Mouse (Mus musculus) hindbrain, embryonic 12.5 days (tissue): ENCODE measurements at regions not wholly inside any gene's neighbourhood (a gene's known extent, or its start where the extent isn't known, plus 50 kb on each side); places are given as distances from the start of the nearest gene placed in this dataset.
A peak's percentile ranks its signal among the peaks of the same experiment; 100 is the strongest.

Experiments used
- ATAC-seq: fragments of 200-750 bp; cut with Nextera tagmentation; 2 replicates; pipeline ENCODE4 v1.8.0; 2017; ENCODE audit warnings: moderate TSS enrichment; ENCODE audit not compliant: low FRiP score
- H3K27ac ChIP-seq: fragments of 300-500 bp; sonication (generic); 2 replicates; pipeline ENCODE4 v1.5.1; 2016; ENCODE audit warnings: mild to moderate bottlenecking
- H3K27me3 ChIP-seq: fragments of 300-500 bp; sonication (generic); 2 replicates; pipeline ENCODE4 v1.6.1; 2016; ENCODE audit warnings: mild to moderate bottlenecking
- H3K36me3 ChIP-seq: fragments of 300-500 bp; sonication (generic); 2 replicates; pipeline ENCODE4 v1.6.1; 2016; ENCODE audit warnings: mild to moderate bottlenecking
- H3K4me1 ChIP-seq: fragments of 300-500 bp; sonication (generic); 2 replicates; pipeline ENCODE4 v1.6.1; 2016
- H3K4me2 ChIP-seq: fragments of 300-500 bp; sonication (generic); replicated peaks from 2 replicates; pipeline ENCODE4 v1.6.1; 2016; ENCODE audit warnings: mild to moderate bottlenecking
- H3K4me3 ChIP-seq: fragments of 300-500 bp; sonication (generic); 2 replicates; pipeline ENCODE4 v1.5.1; 2016; ENCODE audit warnings: mild to moderate bottlenecking
- H3K9ac ChIP-seq: fragments of 300-500 bp; sonication (generic); 2 replicates; pipeline ENCODE4 v1.6.1; 2016; ENCODE audit warnings: mild to moderate bottlenecking, moderate library complexity
- H3K9me3 ChIP-seq: fragments of 300-500 bp; sonication (generic); replicated peaks from 2 replicates; pipeline ENCODE4 v1.6.1; 2016; ENCODE audit warnings: mild to moderate bottlenecking
- WGBS: fragments of 180-500 bp; shearing (Covaris S2); methylation state at CpG from one replicate; pipeline ENCODE4 v1.1.7; 2016; 5-methylcytosine and 5-hydroxymethylcytosine counted together

GRCm38 (mm10) chr13:63627184-63627893, 53.9 kb upstream of the Ptch1 start:
- ATAC-seq, result peak; percentile 75
- Histone ChIP-seq H3K4me1 (peaks cover 3% of the 10 kb centered on the region; the same call in 1 of the 2 replicates), H3K9me3 (no peaks in the 10 kb centered on the region), H3K4me3 (peak overlapping the region; percentile 18), H3K27ac (0 out of 2 replicates have a peak overlapping the region, but pooled peaks have one; percentile 17), H3K27me3 (no peaks in the 10 kb centered on the region), H3K9ac (no peak overlapping the region), H3K36me3 (no peaks in the 10 kb centered on the region), H3K4me2 (peak overlapping the region; percentile 47)
- WGBS, result 30% methylated on average over 20 of the region's 20 CpGs

DNA sequence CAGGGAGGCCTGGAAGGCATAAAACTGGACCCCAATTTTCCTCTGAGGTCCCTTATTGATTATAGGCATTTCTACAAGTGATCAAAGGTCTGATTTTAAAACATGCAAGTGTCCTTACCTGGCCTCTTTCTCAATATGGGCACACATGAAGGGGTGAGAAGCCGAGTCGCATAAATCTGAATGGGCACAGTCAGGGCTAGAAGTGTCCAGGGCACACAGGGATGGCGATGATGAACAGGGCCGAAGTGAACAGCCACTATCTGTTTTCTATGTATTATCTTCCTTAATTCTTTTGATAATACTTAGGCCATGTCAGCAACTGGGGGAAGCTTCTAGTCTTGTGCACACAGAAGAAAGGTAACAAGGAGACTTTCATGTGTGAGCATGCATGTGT, 54.5 kb upstream of the Ptch1 start:
- 0 out of 2 replicates have a peak overlapping the region, but pooled peaks have one; percentile 17 for H3K27ac ChIP-seq
- WGBS, result 88% methylated on average over 4 of the region's 4 CpGs
- H3K36me3 ChIP-seq, result no peaks in the 10 kb centered on the region
- peak; percentile 49 for ATAC-seq
- no peak overlapping the region for H3K9ac ChIP-seq
- H3K4me3 ChIP-seq, result 0 out of 2 replicates have a peak overlapping the region, but pooled peaks have one; percentile 18
- peak overlapping the region; percentile 47 for H3K4me2 ChIP-seq
- H3K27me3 ChIP-seq, result no peaks in the 10 kb centered on the region
- H3K4me1 ChIP-seq, result peaks cover 3% of the 10 kb centered on the region; the same call in 1 of the 2 replicates
- H3K9me3 ChIP-seq, result no peaks in the 10 kb centered on the region

DNA sequence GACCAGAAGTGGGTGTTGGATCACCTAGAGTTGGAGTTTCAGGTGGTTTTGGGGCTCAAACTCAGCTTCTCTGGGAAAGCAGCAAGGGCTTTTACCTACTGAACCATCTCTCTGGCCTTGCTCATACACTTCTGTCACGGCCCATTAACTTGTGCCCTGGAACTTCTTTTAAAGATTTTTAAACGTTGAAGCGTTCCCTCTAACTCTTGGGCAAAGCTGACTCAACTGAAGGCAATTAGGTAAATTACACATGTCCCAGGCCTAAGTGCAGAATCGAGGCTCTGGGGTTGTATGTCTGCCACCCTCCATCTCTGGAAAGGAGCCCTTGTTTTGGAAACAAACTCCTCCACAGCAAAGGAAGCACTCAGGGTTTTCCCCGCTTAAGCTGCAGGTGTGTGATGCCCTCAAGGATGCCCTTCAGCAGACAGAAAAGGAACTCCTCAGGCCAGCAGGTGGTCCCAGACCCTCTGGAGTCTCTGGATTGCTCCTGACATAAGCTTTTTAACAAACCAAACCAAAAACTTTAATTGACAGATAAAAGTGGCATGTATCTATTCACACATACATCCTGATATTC, 58.5 kb upstream of the Ptch1 start:
- no peak for ATAC-seq
- Histone ChIP-seq H3K27me3 (no peaks in the 10 kb centered on the region), H3K4me3 (no peak overlapping the region), H3K9ac (no peak overlapping the region), H3K9me3 (no peaks in the 10 kb centered on the region), H3K4me1 (peaks cover 3% of the 10 kb centered on the region; the same call in 1 of the 2 replicates), H3K36me3 (no peaks in the 10 kb centered on the region), H3K4me2 (no peak overlapping the region), H3K27ac (no peak overlapping the region)
- 37% methylated on average over 5 of the region's 5 CpGs for WGBS

DNA sequence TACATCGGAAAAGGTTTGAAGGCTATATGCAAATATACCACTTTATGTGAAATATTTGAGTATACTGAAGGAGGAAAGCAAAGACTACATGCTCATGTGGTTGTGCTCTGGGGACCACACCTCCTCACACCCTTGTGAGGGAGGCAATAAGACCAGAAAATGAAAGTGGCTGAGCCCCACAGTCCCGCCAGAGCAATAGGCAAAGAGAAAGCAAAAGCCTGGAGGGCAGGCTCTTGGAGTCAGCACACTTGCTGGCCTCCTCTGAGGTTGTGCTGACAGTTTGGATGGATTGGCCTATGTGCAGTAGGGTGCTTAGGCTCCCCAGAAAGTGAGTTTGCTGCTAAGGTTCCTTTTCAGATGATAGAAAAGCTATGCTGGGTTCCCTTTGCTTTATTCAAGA, 60.9 kb upstream of the Ptch1 start:
- H3K9ac ChIP-seq, result no peak overlapping the region
- WGBS, result 78% methylated on average over 2 of the region's 2 CpGs
- no peaks in the 10 kb centered on the region for H3K9me3 ChIP-seq
- H3K4me1 ChIP-seq, result no peaks in the 10 kb centered on the region
- no peak for ATAC-seq
- no peaks in the 10 kb centered on the region for H3K36me3 ChIP-seq
- H3K27me3 ChIP-seq, result no peaks in the 10 kb centered on the region
- H3K4me3 ChIP-seq, result no peak overlapping the region
- no peak overlapping the region for H3K27ac ChIP-seq
- no peak overlapping the region for H3K4me2 ChIP-seq

GRCm38 (mm10) chr13:63641649-63642226, 68.3 kb upstream of the Ptch1 start:
- 48% methylated on average over 12 of the region's 12 CpGs for WGBS
- Histone ChIP-seq H3K4me3 (no peak overlapping the region), H3K4me2 (no peak overlapping the region), H3K4me1 (peaks cover 5% of the 10 kb centered on the region), H3K27me3 (no peaks in the 10 kb centered on the region), H3K9ac (no peak overlapping the region), H3K27ac (no peak overlapping the region), H3K9me3 (no peaks in the 10 kb centered on the region), H3K36me3 (no peaks in the 10 kb centered on the region)
- no peak for ATAC-seq

DNA sequence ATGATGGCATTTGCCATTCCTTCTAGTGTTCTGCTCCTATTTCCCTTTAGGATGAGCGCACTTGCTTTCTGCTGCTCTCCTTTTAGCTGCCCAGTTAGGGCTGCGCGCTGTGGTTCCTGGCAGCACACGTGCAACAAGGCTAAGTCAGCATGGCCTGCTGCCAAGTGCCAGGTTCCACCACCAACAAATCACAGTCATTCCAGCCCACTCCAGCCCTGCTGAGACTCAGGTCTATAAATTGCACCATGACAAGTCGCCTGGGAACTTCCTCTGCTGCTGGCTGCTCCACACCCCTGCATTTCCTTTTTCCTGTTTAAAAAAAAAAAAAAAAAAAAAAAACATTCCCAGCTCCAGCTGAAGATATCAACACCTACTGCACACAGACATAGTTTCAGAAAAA, 69.2 kb upstream of the Ptch1 start:
- Histone ChIP-seq H3K9ac (no peak overlapping the region), H3K27me3 (no peaks in the 10 kb centered on the region), H3K4me1 (peaks cover 5% of the 10 kb centered on the region), H3K36me3 (no peaks in the 10 kb centered on the region), H3K4me3 (no peak overlapping the region), H3K27ac (peak overlapping the region; percentile 64), H3K9me3 (no peaks in the 10 kb centered on the region), H3K4me2 (no peak overlapping the region)
- WGBS, result 69% methylated on average over 5 of the region's 5 CpGs
- ATAC-seq, result no peak

GRCm38 (mm10) chr13:63643394-63643793, 70.0 kb upstream of the Ptch1 start:
- Histone ChIP-seq H3K4me3 (no peak overlapping the region), H3K4me2 (no peak overlapping the region), H3K9ac (no peak overlapping the region), H3K27me3 (no peaks in the 10 kb centered on the region), H3K9me3 (no peaks in the 10 kb centered on the region), H3K4me1 (peaks cover 5% of the 10 kb centered on the region), H3K27ac (peak overlapping the region; percentile 64; the same call in 1 of the 2 replicates), H3K36me3 (no peaks in the 10 kb centered on the region)
- WGBS, result 66% methylated on average over 2 of the region's 2 CpGs
- ATAC-seq, result no peak

DNA sequence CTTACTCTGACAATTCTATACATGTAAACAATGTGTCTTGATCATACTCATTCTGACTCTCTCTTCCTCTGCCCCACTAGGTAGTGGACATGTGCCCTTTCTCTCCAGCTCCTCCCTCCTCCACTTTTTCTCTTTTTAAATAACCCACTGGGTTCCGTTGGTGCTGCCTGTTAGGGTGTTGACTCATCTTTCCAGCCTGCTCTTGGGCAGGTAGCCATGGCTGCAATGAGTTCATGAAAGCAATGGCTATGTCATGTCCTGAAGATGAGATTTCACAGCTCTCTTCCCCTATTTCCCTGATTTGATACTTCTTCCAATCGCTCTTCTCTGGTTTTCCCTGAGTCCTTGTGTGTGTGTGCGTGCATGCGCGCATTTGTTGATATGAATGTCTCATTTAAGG, 70.9 kb upstream of the Ptch1 start:
- Histone ChIP-seq H3K27me3 (no peaks in the 10 kb centered on the region), H3K4me2 (no peak overlapping the region), H3K36me3 (no peaks in the 10 kb centered on the region), H3K27ac (no peak overlapping the region), H3K4me1 (peaks cover 5% of the 10 kb centered on the region), H3K9ac (no peak overlapping the region), H3K4me3 (no peak overlapping the region), H3K9me3 (no peaks in the 10 kb centered on the region)
- WGBS, result 96% methylated on average over 5 of the region's 5 CpGs
- ATAC-seq, result no peak

DNA sequence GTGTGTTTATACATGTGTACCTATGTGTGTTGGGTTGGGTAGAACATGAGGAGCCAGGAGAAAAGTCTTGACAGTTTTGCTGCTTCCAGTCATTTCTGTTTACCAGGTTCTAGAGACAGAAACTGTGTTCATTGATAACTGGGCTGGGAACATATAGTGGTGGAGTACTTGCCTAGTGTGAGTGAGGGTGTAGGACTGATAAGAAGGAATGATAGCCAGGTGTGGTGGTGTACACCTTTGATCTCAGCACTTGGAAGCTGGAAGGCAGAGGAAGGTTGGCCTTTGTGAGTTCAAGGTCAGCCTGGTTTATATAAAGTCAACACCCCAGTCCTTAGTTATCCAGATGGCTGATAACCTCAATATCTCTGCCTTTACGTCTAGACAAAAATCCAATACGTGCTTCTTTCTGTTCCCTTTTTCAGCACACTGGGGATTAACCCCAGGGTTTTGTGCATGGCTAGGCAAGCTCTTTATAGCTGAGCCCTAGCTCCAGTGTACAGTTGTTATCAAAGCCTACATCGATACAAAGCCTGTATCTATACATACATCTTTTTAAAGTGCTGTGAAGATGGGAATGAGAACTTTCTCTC, 75.8 kb upstream of the Ptch1 start:
- Histone ChIP-seq H3K9ac (no peak overlapping the region), H3K27me3 (no peaks in the 10 kb centered on the region), H3K4me1 (no peaks in the 10 kb centered on the region), H3K4me3 (no peak overlapping the region), H3K27ac (no peak overlapping the region), H3K36me3 (no peaks in the 10 kb centered on the region), H3K4me2 (no peak overlapping the region), H3K9me3 (no peaks in the 10 kb centered on the region)
- ATAC-seq, result no peak
- 89% methylated on average over 3 of the region's 3 CpGs for WGBS

- Histone ChIP-seq H3K4me3 (no peak overlapping the region), H3K9ac (no peak overlapping the region), H3K36me3 (no peaks in the 10 kb centered on the region), H3K4me1 (no peaks in the 10 kb centered on the region), H3K4me2 (no peak overlapping the region), H3K9me3 (no peaks in the 10 kb centered on the region), H3K27me3 (no peaks in the 10 kb centered on the region), H3K27ac (no peak overlapping the region)
- ATAC-seq, result no peak
- 91% methylated on average over 6 of the region's 6 CpGs for WGBS
Observed at GRCm38 (mm10) chr13:63654514-63654913, 81.1 kb upstream of the Ptch1 start.

- no peaks in the 10 kb centered on the region for H3K4me1 ChIP-seq
- H3K36me3 ChIP-seq, result no peaks in the 10 kb centered on the region
- no peak overlapping the region for H3K4me3 ChIP-seq
- H3K27me3 ChIP-seq, result no peaks in the 10 kb centered on the region
- H3K27ac ChIP-seq, result no peak overlapping the region
- no peaks in the 10 kb centered on the region for H3K9me3 ChIP-seq
- 86% methylated on average over 8 of the region's 8 CpGs for WGBS
- no peak for ATAC-seq
- H3K4me2 ChIP-seq, result no peak overlapping the region
- H3K9ac ChIP-seq, result no peak overlapping the region
Observed at GRCm38 (mm10) chr13:63657115-63657514, 83.7 kb upstream of the Ptch1 start.

- Histone ChIP-seq H3K9me3 (no peaks in the 10 kb centered on the region), H3K4me1 (no peaks in the 10 kb centered on the region), H3K36me3 (no peaks in the 10 kb centered on the region), H3K9ac (no peak overlapping the region), H3K4me3 (no peak overlapping the region), H3K27me3 (no peaks in the 10 kb centered on the region; the same call in 1 of the 2 replicates), H3K4me2 (no peak overlapping the region), H3K27ac (no peak overlapping the region)
- WGBS, result 86% methylated on average over 7 of the region's 7 CpGs
- no peak for ATAC-seq
Observed at GRCm38 (mm10) chr13:63659412-63659811, 86.0 kb upstream of the Ptch1 start.
